Mouse (Mus musculus) intestine, postnatal 0 days (tissue): Measurements from ENCODE around the gene Krt80. TPM values are rescaled to one million over a fixed set of nuclear protein-coding genes. Genes with fewer than 3 reads are reported as not detected.

Experiments used
- ATAC-seq: fragments of 200-750 bp; cut with Nextera tagmentation; 2 replicates; pipeline ENCODE4 v1.8.0; 2017; ENCODE audit warnings: mild to moderate bottlenecking, moderate TSS enrichment, moderate library complexity
- H3K27ac ChIP-seq: fragments of 300-500 bp; sonication (generic); 2 replicates; pipeline ENCODE4 v1.5.1; 2014; ENCODE audit warnings: mild to moderate bottlenecking, low read depth, low read length, moderate library complexity
- H3K27me3 ChIP-seq: fragments of 300-500 bp; sonication (generic); replicated peaks from 2 replicates; pipeline ENCODE4 v1.6.1; 2014; ENCODE audit warnings: low read length, mixed read lengths; ENCODE audit not compliant: control insufficient read depth, insufficient read depth
- H3K36me3 ChIP-seq: fragments of 300-500 bp; sonication (generic); 2 replicates; pipeline ENCODE4 v1.6.1; 2014; ENCODE audit warnings: mild to moderate bottlenecking, moderate library complexity; ENCODE audit not compliant: control insufficient read depth, insufficient read depth
- H3K4me1 ChIP-seq: fragments of 300-500 bp; sonication (generic); replicated peaks from 2 replicates; pipeline ENCODE4 v1.6.1; 2014; ENCODE audit warnings: antibody characterized with exemption, low read length, mixed read lengths; ENCODE audit not compliant: control insufficient read depth, insufficient read depth
- H3K4me2 ChIP-seq: fragments of 300-500 bp; sonication (generic); replicated peaks from 2 replicates; pipeline ENCODE4 v1.6.1; 2014; ENCODE audit warnings: low read depth, mild to moderate bottlenecking, moderate library complexity
- H3K4me3 ChIP-seq: fragments of 300-500 bp; sonication (generic); 2 replicates; pipeline ENCODE4 v1.5.1; 2014; ENCODE audit warnings: low read depth, low read length
- H3K9ac ChIP-seq: fragments of 300-500 bp; sonication (generic); 2 replicates; pipeline ENCODE4 v1.6.1; 2014; ENCODE audit warnings: mild to moderate bottlenecking, low read depth, low read length
- H3K9me3 ChIP-seq: fragments of 300-500 bp; sonication (generic); 2 replicates; pipeline ENCODE4 v1.6.1; 2016; ENCODE audit warnings: mixed run types; ENCODE audit not compliant: control insufficient read depth
- CTCF ChIP-seq: sonication (generic); IDR thresholded peaks from 2 replicates; pipeline ENCODE4 v1.5.1; 2016; ENCODE audit warnings: low read depth, mild to moderate bottlenecking, control low read depth, antibody characterized with exemption, moderate library complexity
- WGBS: fragments of 180-500 bp; shearing (Covaris S2); extraction: QIAGEN DNeasy Blood & Tissue Kit; methylation state at CpG from one replicate; pipeline ENCODE4 v1.1.7; 2014; 5-methylcytosine and 5-hydroxymethylcytosine counted together
- microRNA counts: library from miRNA; unstranded; fragments of <30 nt; microRNA quantifications from one replicate; lab custom pipeline; 2016
- microRNA-seq: library from miRNA; unstranded; fragments of <30 nt; microRNA quantifications from one replicate; pipeline ENCODE4, GENCODE M21; 2016
- polyA plus RNA-seq: library from polyadenylated mRNA; unstranded; fragments of >200 nt; fragmentation: Nextera tagmentation; extraction: Ambion mirVana; gene quantifications from 2 replicates; pipeline ENCODE4 v1.2.1, GENCODE M21; 2015

The Krt80 gene
- polyA plus RNA-seq, 1 experiment from 2014 or later: 0.40 TPM

GRCm38 (mm10) chr15:101303830-101304229 is 66.1 kb downstream of the Krt80 start:
- 77% methylated on average over 4 of the region's 4 CpGs for WGBS
- Histone ChIP-seq H3K4me2 (no peak overlapping the region), H3K36me3 (no peaks in the 10 kb centered on the region), H3K9me3 (no peaks in the 10 kb centered on the region), H3K4me3 (no peak overlapping the region), H3K27ac (no peak overlapping the region), H3K9ac (no peak overlapping the region), H3K4me1 (no peaks in the 10 kb centered on the region), H3K27me3 (no peaks in the 10 kb centered on the region)
- no peak for ATAC-seq
- TF ChIP-seq CTCF: no peak

DNA sequence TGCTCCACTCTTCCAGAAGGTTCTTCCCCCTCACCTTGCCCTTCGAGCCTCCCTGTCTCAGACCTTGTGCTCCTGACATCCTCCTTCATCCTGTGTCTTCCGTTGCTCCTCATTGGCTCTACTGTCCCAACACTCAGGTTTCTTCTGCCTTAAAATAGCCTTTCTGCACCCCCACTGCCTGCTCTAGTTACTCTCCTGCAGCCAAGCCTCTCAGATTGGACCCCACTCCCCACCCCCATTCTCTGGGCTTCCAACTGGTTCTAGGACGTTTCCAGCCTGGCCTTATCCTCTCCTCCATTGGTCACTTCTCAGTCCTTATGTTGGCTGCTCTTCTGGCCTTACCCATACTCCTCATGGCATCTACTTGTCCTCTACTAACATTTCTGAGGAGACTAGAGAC is 67.8 kb downstream of the Krt80 start:
- Histone ChIP-seq H3K27ac (no peak overlapping the region), H3K36me3 (no peaks in the 10 kb centered on the region), H3K9ac (no peak overlapping the region), H3K4me2 (no peak overlapping the region), H3K4me3 (no peak overlapping the region), H3K9me3 (no peaks in the 10 kb centered on the region), H3K4me1 (no peaks in the 10 kb centered on the region), H3K27me3 (no peaks in the 10 kb centered on the region)
- TF ChIP-seq CTCF: no peak
- no peak for ATAC-seq
- 75% methylated on average over 3 of the region's 3 CpGs for WGBS

- H3K27ac ChIP-seq: no peak overlapping the region
- 46% methylated on average over 6 of the region's 6 CpGs for WGBS
- no peaks in the 10 kb centered on the region for H3K27me3 ChIP-seq
- H3K9me3 ChIP-seq: no peaks in the 10 kb centered on the region
- TF ChIP-seq CTCF: no peak
- no peak overlapping the region for H3K4me3 ChIP-seq
- H3K4me2 ChIP-seq: no peak overlapping the region
- no peak for ATAC-seq
- no peaks in the 10 kb centered on the region for H3K36me3 ChIP-seq
- no peak overlapping the region; the same call in 1 of the 2 replicates for H3K9ac ChIP-seq
- H3K4me1 ChIP-seq: no peaks in the 10 kb centered on the region
These were observed 69.8 kb downstream of the Krt80 start for GRCm38 (mm10) chr15:101300128-101300527.

DNA sequence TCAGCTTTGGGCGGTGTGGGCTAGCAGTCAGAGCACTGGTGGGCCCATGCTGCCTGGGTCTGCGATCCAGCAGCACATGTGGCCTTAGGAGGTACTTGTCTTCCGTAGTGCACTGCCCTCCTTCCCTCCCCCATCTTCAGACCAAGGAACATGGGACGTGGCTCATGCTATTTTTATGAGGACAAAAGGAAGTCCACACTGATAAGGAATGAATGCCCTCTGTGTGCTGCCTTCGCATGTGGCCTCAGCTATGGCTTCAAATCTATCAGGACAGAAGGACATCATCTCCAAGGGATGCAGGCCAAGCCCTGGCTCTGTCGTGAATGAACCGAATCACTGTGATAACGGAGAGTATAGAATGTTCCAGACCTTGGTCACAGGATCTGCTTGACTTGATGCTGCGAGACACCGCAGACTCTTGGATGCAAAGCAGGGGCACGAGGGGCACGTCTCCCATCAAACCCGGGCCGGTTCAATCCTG is 70.4 kb downstream of the Krt80 start:
- no peak for TF ChIP-seq CTCF
- H3K4me3 ChIP-seq: no peak overlapping the region
- H3K27me3 ChIP-seq: no peaks in the 10 kb centered on the region
- no peak overlapping the region for H3K27ac ChIP-seq
- H3K9me3 ChIP-seq: no peaks in the 10 kb centered on the region
- no peak overlapping the region for H3K4me2 ChIP-seq
- 64% methylated on average over 14 of the region's 14 CpGs for WGBS
- H3K4me1 ChIP-seq: no peaks in the 10 kb centered on the region
- H3K9ac ChIP-seq: no peak overlapping the region
- H3K36me3 ChIP-seq: no peaks in the 10 kb centered on the region
- no peak for ATAC-seq

DNA sequence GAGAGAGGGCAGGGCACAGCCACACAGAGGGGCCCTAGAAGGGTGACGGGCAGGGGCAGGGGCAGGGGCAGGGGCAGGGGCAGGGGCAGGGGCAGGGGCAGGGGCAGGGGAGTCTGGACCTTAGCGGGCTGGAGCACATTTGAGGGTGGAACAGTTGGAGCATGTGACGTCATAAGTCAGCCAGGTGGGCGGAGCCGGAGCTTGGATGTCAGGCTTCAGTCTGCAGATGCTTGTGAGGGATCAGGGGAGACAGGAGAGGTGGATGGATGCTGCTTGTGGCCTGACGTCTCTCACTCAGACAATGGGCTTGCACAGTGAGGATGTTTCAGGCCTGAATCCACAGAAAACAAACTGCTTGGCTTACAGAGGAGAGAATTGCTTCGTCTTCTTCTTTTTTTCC is 71.4 kb downstream of the Krt80 start:
- Histone ChIP-seq H3K36me3 (no peaks in the 10 kb centered on the region), H3K27me3 (no peaks in the 10 kb centered on the region), H3K4me2 (no peak overlapping the region), H3K27ac (no peak overlapping the region), H3K4me3 (no peak overlapping the region), H3K4me1 (no peaks in the 10 kb centered on the region), H3K9me3 (no peaks in the 10 kb centered on the region), H3K9ac (no peak overlapping the region)
- 34% methylated on average over 7 of the region's 7 CpGs for WGBS
- no peak for ATAC-seq
- no peak for TF ChIP-seq CTCF

DNA sequence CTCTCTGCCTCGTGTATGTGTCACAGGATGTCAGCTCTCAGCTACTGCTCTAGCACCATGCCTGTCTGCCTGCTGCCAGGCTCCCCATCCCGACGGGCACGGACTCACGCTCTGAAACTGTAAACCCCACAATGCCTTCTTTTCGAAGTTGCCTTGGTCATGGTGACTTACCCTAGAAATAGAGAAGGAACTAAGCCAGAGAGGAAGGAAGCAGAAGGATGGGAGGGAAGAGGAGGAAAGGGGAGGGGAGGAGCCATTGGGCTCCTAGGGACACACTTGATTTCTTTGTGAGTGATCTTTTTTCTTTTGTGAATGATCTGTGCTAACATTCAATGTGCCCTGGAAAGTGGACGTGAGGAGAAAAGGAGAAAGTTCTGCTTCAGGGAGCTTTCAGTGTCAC is 72.0 kb downstream of the Krt80 start:
- Histone ChIP-seq H3K4me2 (no peak overlapping the region), H3K9me3 (no peaks in the 10 kb centered on the region), H3K4me1 (no peaks in the 10 kb centered on the region), H3K27ac (no peak overlapping the region), H3K4me3 (no peak overlapping the region), H3K36me3 (no peaks in the 10 kb centered on the region), H3K27me3 (no peaks in the 10 kb centered on the region), H3K9ac (no peak overlapping the region)
- no peak for ATAC-seq
- TF ChIP-seq CTCF: no peak
- 62% methylated on average over 7 of the region's 7 CpGs for WGBS

MicroRNA genes within 50 kb of the gene (microRNA counts, 519-probe panel; counts per million panel counts)
- microRNA mmu-miR-1941-3p (lab: Ali Mortazavi, UCI) (2,040 counts per million, percentile 14 among the panel's probes with 10 or more counts), microRNA mmu-miR-1941-5p (lab: Ali Mortazavi, UCI) (not detected)

Small RNA genes lying within 50 kb of the gene (microRNA-seq; reads per million reads assigned to microRNA genes)
- not detected for gene Mir1941

Other genes with a start within 250 kb of the Krt80 start
- 13.8 and 14.6 TPM in 2 replicates for gene Acvrl1, start 241.6 kb downstream of the Krt80 start, polyA plus RNA-seq
- 6.0 and 6.8 TPM in 2 replicates for gene Acvr1b, start 196.1 kb downstream of the Krt80 start, polyA plus RNA-seq
- gene Grasp, start 146.0 kb downstream of the Krt80 start, polyA plus RNA-seq: 1.7 and 2.0 TPM in 2 replicates
- gene Nr4a1, start 115.9 kb downstream of the Krt80 start, polyA plus RNA-seq: 5.9 and 10.0 TPM in 2 replicates
- gene Atg101, start 85.9 kb downstream of the Krt80 start, polyA plus RNA-seq: 46.5 and 50.9 TPM in 2 replicates
- gene 6030408B16Rik, start 77.0 kb downstream of the Krt80 start, polyA plus RNA-seq: 0.48 and 0.77 TPM in 2 replicates
- gene Krt7, start 40.9 kb upstream of the Krt80 start, polyA plus RNA-seq: 86.1 and 89.0 TPM in 2 replicates
- gene Krt87, start 68.6 kb upstream of the Krt80 start, polyA plus RNA-seq: 0.16 TPM in 2 replicates
- gene Krt88, start 77.6 kb upstream of the Krt80 start, polyA plus RNA-seq: not detected in 2 replicates
- not detected in 2 replicates for gene Krt81, start 93.6 kb upstream of the Krt80 start, polyA plus RNA-seq
- not detected in 2 replicates for gene Krt86, start 103.3 kb upstream of the Krt80 start, polyA plus RNA-seq
- not detected in 2 replicates for gene Krt83, start 121.3 kb upstream of the Krt80 start, polyA plus RNA-seq
- not detected in 2 replicates for gene Gm49425, start 147.1 kb upstream of the Krt80 start, polyA plus RNA-seq
- 0.21 TPM in 1 of 2 replicates, not detected in the other for gene Krt84, start 162.7 kb upstream of the Krt80 start, polyA plus RNA-seq
- not detected in 2 replicates for gene Krt82, start 180.5 kb upstream of the Krt80 start, polyA plus RNA-seq
- 0.20 and 0.21 TPM in 2 replicates for gene Krt90, start 192.8 kb upstream of the Krt80 start, polyA plus RNA-seq
- gene Krt75, start 203.7 kb upstream of the Krt80 start, polyA plus RNA-seq: not detected in 2 replicates